Mouse (Mus musculus) retina, adult 2 months (tissue): Measurements from ENCODE around the gene Rdh19.
"Not testable (repeated sequence)": the region's sequence is repeated elsewhere in the genome, so short reads cannot be mapped to it uniquely, and the experiment has no call there.

Experiments used
- DNase-seq: peaks from one replicate; pipeline ENCODE4 v3.0.0-alpha.2; 2012; ENCODE audit warnings: low read depth, low spot score

Gene Rdh19

DNA sequence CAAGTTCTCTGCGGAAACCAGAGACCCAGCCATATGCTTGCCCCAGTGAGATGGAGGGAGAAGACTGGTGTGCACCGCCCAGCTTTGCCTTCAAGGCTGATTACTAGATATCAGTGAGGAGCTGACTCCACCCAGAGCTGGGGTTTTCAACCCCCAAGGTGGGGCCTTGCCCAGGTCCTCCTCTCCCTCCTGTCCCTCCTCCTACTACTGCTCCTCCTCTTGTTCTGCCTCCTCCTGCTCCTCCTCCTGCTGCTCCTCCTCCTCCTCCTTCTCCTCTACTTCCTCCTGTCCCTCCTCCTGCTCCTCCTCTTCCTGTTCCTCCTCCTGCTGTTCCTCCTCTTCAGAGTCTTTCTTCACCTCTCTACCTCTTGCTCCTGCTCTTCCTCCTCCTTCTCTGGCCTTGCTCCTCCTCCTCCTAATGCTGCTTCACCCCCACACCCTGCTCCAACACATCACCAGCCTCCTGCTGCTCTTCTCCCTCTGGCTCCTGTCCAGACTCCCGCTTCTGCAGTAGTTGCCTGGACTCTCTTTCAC lies 29.5 kb downstream of the Rdh19 start:
- no peak for DNase-seq

DNA sequence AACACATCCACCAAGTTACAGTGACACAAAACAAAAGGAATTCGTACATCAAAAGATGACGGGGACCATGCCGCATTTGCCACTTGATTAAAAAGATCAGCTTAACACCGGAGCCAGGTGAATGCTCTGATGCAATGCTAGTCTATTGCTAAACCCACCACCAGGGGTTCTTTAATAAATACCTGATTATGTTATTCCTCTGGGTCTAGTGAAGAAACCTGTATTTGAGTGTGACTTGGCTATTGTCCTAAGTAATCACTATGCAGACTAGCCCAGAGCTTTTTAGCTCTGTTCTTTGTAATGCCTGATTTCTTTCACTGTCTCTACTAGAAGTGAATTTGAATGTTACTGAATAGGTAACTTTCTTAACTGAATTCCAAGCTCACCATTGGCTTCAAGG lies 31.3 kb downstream of the Rdh19 start:
- no peak for DNase-seq

DNA sequence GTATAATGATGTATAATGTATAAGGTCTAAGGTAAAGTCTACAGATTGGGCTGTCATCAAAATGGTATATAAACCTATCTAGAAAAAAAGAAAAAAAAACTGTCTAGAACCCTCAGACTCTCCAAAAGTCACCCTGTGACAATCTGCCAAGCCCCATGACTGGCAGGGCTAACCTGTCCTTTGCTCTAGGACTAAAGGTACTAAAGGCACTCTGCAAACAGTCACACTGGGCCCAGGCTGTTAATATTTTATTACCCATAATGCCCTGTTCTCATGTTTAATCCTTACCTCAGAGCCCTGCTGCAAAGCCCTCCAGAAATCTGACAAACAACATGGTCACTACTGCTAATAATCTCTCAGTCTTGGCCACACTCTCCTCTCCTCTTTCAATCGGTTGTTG lies 36.8 kb downstream of the Rdh19 start:
- DNase-seq: no peak

DNA sequence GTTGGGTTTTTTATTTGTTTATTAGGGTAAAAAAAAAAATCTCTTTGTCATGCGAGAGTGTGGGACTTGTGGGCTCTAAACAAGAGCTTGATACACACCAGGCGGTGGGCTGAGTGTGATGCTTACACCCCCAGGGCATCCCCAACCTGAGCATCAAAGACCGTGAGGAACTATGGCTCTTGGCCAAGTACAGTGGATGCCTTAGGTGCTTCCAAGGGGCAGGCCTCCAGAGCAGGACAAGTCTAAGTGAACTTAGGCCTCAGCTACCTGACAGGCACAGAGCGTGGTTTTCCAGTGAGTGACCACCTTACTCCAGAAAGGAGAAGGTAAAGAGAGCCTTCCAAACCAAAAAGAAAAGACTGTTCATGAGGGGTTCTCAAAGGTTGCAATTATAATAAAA lies 37.2 kb downstream of the Rdh19 start:
- DNase-seq: no peak

DNA sequence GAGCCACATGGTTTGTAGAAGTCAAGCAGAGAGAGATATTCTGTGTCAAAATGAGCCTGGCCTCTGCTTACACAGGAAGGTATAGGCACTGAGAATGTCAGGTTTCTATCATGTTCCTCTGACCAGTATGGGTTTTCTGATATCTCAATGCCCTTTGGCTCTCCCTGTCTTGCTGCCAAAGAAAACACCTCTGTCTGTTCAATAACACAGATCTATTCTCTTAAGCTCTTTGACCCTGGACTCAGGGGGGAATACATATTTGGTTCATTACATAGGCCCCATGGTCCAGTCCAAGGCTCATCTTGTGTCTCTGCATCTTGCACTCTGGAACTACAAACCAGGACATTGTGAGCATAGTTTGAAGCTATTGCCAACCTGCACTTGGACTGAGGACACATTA lies 38.9 kb downstream of the Rdh19 start, which contains the start of gene Rdh7:
Gene Rdh7 (minus strand): TSS at position 213 of the 400 bp plus-strand sequence.
- no peak for DNase-seq

DNA sequence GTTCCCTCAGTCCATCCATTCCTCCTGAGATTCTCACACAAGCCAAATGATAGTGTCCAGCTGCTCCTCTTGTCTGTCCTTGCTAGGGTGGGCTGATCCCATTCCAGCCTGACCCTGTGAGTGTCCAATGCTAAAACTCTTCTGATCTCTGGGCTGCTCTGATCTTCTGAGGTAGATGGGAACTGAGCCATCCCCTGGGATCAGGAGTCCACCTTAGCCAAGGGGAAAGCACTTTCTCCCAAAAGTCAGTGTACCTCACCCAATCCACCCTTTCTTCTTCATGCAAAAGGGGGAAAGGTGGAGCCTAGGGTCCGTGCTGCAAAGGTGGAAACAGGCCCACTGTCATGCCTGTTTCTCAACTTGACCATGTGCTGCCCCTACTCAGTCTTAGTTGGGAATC lies 41.8 kb downstream of the Rdh19 start:
- no peak for DNase-seq

DNA sequence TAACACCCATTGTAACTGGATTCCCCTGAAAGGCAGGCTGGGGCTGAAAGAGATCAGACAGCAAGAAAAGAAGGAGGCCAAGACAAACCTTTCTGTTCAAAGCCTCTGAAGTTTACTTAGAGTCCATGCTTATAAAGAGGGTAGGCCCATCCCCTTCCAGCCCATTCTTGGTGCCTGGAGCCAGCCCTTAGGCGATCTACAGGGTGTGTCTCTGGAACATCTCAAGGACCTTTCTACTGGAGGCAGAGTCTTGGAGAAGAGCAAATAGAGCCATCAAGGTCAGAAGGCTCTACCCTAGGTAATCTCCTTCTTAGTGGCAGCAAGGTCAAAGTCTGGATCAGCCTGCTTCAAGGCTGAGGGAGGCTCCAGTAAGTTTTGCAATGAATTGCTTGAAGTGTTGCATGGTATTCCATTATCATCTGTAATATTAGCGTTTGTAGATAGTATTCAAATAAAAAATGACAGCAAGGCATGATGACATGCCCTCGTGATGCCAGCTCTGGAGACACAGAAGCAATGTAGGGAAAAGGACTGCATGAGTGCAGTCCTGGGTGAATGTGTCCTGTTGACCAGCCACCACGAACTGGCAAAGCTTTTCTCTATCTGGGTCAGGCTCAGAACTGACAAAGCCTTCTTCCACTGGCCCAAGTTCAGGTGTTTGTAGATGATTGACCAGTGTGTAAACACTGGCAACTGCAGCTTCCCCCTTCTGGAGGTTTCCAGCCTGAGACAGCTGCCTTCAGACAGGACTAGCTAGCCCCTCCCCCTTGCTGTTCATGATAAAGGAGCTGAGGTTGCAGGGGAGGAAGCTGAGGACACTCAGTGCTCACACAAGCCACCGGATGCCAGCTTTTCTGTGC lies 43.7 kb downstream of the Rdh19 start:
- not testable (repeated sequence) for DNase-seq

DNA sequence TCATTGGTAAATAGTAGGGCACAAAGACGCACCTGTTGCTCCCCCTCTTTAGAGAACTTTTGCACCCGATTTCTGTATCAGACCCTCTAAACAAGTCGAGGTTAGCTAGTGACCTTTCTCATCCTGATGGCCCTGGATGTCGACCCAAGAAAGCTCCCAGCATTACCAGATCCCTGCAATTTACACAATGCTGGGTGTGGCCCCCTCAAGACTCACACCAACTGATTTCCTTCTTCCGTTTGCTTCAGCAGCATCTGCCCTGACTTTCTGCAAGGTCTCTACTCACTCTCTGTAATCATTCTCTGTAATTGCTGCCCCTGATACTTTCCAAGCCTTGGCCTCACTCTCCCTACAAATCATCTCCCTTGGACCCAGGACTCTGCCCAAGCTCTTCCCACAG lies 47.0 kb downstream of the Rdh19 start:
- DNase-seq: no peak

DNA sequence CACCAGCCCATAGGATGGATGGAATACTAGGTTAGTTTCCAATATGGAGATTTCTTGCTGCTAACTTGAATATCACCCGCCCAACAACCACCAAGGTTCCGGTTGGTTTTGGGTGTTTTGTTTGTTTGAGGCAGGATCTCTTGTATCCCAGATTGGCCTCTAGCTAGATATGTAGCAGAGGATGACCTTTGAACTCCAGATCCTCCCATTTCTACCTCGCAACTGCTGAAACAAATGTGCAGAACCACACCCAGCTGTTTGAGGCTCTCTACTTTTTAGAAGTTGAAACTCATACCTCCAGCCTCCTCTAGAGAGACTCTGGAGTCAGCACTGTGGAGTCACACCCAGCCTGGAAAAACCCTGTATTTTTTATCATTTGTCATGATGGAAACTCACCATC lies 47.8 kb downstream of the Rdh19 start:
- DNase-seq: no peak

DNA sequence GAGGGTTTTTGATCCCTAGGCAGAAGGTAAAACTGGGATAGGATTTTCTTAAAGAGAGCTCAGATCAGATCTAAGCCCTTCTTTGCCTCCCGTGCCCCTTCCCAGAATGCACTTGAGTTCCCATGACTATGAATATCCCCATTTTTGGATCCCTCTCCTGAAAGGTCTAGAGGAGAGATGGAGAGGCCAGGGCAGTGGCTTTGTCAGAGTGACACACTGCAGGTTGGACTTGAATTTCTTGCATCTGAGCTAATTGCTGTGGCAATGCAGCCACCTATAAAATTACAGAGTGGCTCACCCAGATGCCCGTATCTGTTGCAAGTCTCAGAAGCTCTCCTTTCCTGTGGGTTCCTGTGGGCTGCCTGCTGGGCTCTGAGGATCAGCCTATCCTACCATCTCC lies 48.5 kb downstream of the Rdh19 start, which contains the start of gene Sdr9c7:
Gene Sdr9c7 (plus strand): TSS at position 301 of the 400 bp plus-strand sequence.
- DNase-seq: no peak

DNA sequence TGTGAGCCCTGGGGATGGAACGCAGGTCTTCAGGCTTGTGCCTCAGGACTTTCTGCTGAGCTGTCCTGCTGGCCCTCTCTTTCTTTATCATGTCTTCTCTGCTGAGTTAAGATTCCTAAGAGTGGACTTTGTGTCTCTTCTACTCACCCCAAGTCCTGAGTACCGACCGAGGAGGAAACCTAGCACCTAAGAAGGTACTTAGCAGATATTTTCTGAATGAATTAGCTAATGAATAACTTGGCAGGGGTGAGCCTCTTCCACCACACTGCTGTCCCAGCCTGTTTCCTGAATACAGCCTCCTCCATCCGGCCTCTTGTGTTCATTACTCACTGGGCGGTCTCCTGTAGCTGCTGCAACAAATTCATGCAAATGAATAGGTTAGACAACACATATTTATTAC lies 50.1 kb downstream of the Rdh19 start:
- no peak for DNase-seq

DNA sequence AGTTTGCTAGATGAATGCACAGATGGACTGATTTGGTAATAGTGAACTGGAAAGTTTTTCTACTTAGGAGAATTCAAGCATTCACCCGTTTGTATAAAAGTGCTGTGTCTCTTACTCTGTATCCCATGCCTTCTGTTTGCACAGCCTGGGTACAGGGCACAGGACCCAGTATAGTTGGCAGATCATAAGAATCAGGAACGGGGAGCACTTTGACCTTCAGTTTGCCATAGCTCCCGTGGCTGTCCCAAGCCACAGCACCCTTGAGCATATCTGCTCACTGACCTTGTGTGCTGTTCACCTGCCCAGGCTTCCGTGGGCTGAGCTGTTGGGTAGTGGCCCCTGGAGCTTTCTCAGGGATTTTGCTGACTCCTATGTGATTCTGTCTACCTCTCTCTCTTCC lies 52.0 kb downstream of the Rdh19 start:
- DNase-seq: no peak

DNA sequence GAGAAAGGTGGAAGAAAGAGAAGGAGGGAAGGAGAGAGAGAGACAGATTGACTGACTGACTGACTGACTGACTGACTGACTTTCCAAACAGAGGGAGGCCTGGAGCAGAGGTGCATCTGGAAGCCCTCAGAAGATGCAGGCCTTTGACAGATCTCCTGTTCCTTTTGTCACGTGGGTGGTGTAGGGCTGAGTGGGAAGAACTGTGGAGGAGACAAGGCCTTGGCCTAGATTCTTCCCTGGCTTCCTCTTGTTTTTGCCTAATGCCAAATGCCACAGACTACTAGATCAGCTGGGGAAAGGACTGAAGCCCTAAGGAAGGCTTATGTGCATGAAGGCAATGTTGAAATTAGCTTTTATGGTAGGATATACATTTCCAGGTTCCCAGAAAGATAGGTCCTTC lies 53.4 kb downstream of the Rdh19 start:
- no peak for DNase-seq

DNA sequence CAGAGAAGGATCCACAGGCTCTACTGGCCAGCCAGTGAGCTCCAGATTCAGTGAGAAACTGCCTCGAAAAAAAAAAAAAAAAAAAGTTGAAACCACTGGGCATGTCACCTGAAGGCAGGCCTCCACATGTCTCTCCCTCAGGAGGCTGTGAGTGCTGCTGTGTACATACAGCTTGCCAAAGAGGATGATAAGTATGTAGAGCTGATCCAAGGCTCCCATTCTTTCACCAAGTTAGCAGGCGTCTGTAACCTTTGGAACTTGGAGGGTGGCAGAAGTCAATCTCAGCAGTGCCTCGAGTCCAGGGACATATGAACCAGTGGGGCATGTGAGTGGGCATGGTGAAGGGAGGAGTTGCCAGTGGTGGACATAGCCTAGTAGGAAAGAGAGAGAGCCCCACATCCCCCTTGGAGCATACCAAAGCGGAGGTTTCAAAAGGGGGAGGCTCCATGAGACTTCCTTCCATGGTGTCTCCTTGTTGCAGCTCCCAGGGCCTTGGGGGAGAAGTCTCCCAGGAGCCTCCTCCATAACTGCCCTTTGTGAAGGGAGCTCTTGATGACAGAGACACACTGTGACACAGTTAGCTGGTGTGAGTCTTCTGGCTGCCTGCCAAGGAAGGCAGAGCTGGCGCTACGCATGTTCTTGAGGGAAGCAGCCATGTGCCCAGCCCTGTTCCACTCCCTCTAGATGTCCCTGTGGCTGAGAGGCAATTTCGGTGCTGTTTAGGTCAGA lies 55.2 kb downstream of the Rdh19 start:
- DNase-seq: no peak

DNA sequence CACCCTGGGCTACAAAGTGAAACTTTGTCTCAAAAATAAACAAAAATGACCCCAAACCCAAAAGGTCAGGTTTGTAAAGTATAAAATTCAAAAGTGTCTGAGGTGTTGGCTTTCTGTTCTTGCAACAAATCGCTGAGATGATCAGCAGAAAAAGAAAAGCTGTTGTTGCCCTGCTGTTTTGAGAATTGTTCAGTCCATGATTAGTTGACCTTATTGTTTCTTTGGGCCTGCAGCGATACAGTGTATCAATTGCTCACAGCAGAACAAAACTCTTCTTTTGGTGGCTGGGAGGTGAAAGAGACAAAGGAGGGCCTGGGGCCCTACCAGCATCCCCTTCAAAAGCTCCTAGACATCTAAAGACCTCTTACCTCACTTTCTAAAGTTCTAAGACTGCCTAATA lies 56.4 kb downstream of the Rdh19 start:
- DNase-seq: no peak

DNA sequence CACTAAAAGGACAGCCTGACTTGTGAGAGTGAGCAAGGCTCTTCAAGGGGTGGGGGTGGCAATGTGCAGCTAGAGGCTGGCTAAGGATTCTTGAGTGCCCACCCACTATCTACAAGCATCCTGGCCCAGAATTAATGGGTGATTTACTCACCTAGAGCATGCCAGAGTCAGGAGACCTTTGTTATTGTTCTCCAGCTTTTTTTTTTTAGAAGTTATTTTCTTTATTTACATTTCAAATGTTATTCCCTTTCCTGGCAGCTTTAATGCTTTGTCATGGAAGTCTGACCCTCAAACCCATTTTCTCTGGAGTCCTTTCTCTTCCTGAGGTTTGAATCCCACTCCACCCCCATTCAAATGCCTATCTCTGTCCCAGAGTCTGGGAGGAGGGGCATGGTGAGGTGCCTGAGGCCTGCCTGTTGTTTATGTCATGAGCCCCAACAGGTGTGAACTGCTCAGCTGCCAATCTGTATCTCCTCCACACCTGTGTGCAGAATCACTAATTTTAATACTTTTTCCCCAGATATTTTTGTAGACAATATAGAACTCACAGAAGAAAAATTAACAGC lies 57.7 kb downstream of the Rdh19 start:
- no peak for DNase-seq
